Mouse (Mus musculus) erythroblast, embryonic 14.5 days (primary cell): ENCODE data around the gene En2. TPM values are rescaled to one million over a fixed set of nuclear protein-coding genes. Genes with fewer than 3 reads are reported as not detected.

Source experiments
- H3K27me3 ChIP-seq: 2 replicates; pipeline ENCODE4 v1.6.1; 2012; ENCODE audit warnings: inconsistent platforms; ENCODE audit not compliant: control insufficient read depth
- H3K36me3 ChIP-seq: 2 replicates; pipeline ENCODE4 v1.6.1; 2012; ENCODE audit warnings: mild to moderate bottlenecking, inconsistent platforms; ENCODE audit not compliant: control insufficient read depth
- H3K4me1 ChIP-seq: 2 replicates; pipeline ENCODE4 v1.6.1; 2012; ENCODE audit warnings: inconsistent platforms; ENCODE audit not compliant: control insufficient read depth
- H3K4me3 ChIP-seq: replicated peaks from 2 replicates; pipeline ENCODE3; 2012; ENCODE audit warnings: moderate library complexity, mild to moderate bottlenecking, inconsistent platforms
- H3K9me3 ChIP-seq: 2 replicates; pipeline ENCODE4 v1.6.1; 2012; ENCODE audit warnings: low read length, inconsistent platforms, mixed read lengths; ENCODE audit not compliant: control insufficient read depth
- GATA1 ChIP-seq: IDR thresholded peaks from 2 replicates; pipeline ENCODE4 v1.6.1; 2012; ENCODE audit warnings: low read length, inconsistent platforms, mixed read lengths
- TAL1 ChIP-seq: IDR thresholded peaks from 3 replicates; pipeline ENCODE4 v1.6.1; 2012; ENCODE audit warnings: low read length, inconsistent platforms, mixed read lengths
- polyA plus RNA-seq: library from polyadenylated mRNA; stranded (reverse); fragments of >175 nt; gene quantifications from 2 replicates; pipeline ENCODE4 v1.2.3, GENCODE M21; 2012

Gene En2
- polyA plus RNA-seq, 1 experiment = not detected

DNA sequence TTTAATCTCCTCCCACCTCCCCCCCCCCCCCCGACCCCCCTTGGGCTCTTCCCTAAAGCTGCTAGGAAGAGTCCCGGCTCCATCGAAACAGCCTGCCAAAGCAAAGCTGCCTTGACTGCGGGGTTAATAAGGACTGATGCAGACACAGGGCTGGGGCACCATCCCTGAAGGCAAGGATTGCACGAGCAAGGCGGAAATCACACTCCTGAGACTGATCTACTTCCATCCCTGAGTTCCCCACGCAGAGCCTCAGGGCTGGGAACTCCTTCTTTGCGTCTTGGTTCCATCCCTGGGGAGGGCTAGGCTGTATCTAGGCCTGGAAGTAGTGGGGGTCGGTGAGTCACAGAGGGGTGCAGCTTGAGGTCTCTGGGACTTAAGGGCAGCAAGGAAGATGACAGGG is 8.6 kb downstream of the En2 start:
- H3K4me1 ChIP-seq = no peaks in the 10 kb centered on the region
- H3K27me3 ChIP-seq = peaks cover 96% of the 10 kb centered on the region
- H3K9me3 ChIP-seq = no peaks in the 10 kb centered on the region
- no peaks in the 10 kb centered on the region for H3K36me3 ChIP-seq
- H3K4me3 ChIP-seq = no peak overlapping the region
- TF ChIP-seq TAL1 (no peak), GATA1 (no peak)

DNA sequence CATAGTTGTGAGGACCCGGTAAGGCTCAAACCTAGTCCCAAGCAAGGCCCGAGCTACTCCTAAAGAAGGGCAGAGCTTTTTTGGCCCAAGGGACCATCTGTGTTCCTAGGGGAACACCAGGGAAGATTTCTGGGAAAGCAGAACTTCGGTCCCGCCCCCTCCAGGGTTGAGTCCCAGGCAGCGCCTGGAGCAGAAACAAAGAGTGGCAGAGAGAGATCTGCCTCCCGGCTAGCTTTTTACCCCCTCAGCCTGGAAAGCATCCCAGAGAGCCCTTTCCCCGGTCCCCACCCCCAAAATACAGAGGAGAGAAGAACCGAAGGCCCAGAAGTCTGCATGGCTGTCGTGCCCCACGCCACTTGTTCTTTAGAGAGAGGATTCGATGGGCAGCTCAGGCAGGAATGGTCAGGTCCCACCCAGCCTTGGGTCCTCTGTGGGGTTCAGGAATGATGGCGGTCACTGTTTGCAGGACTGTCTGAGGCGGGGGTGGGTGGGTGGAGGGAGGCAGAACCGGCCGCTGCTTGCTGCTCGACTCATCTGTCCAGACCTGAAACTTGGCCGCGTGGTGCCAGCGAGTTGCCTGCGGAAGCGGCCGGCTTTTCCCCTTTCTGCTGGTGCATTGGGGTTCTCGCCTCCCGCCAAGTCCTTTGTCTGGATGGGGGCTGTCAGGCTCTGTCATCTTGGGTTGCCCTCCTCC is 9.5 kb downstream of the En2 start:
- Histone ChIP-seq H3K4me3 (no peak overlapping the region), H3K9me3 (no peaks in the 10 kb centered on the region), H3K4me1 (no peaks in the 10 kb centered on the region), H3K36me3 (no peaks in the 10 kb centered on the region), H3K27me3 (peaks cover 90% of the 10 kb centered on the region)
- TF ChIP-seq TAL1 (no peak), GATA1 (no peak)

DNA sequence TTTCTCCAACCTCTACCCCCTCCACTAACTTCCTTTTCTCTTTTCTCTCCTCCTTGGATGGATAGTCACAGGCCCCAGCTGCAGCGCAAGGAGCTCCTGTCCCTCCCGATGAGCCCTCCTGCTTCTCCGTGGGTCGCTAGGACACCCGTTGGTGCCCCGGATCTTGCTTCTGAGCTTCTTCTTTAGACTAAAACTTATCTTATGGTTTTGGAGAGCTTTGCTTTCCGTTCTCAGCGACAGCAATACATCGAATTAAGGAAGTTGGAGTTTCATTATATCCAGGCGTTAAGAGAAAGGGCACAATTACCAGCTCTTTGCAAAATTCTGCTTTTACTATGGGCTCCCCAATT is 10.1 kb downstream of the En2 start:
- H3K36me3 ChIP-seq = no peaks in the 10 kb centered on the region
- no peaks in the 10 kb centered on the region for H3K4me1 ChIP-seq
- peaks cover 87% of the 10 kb centered on the region for H3K27me3 ChIP-seq
- no peak overlapping the region for H3K4me3 ChIP-seq
- TF ChIP-seq TAL1 (no peak), GATA1 (no peak)
- H3K9me3 ChIP-seq = no peaks in the 10 kb centered on the region

DNA sequence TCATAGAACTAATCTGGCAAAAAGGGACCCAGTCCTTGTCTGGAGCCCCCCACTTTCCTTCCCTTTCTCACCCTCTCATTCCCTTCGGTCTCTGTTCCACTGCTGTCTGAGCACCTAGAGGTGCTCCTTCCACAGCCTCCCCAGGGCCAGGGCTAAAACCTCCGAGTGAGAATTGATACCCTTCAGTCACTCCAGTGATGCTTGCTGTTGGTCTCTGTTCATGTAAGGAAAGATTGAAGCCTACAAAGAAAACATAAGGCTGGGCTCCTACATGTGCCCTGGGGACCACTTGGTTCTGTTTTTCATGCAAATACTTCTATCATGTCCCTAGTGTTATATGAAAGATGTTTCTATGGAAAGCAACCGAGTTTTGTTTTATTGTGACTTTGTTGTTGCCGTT is 10.5 kb downstream of the En2 start:
- no peaks in the 10 kb centered on the region for H3K9me3 ChIP-seq
- H3K4me3 ChIP-seq = no peak overlapping the region
- no peaks in the 10 kb centered on the region for H3K4me1 ChIP-seq
- no peaks in the 10 kb centered on the region for H3K36me3 ChIP-seq
- no peak for TF ChIP-seq TAL1
- no peak for TF ChIP-seq GATA1
- peaks cover 85% of the 10 kb centered on the region for H3K27me3 ChIP-seq

DNA sequence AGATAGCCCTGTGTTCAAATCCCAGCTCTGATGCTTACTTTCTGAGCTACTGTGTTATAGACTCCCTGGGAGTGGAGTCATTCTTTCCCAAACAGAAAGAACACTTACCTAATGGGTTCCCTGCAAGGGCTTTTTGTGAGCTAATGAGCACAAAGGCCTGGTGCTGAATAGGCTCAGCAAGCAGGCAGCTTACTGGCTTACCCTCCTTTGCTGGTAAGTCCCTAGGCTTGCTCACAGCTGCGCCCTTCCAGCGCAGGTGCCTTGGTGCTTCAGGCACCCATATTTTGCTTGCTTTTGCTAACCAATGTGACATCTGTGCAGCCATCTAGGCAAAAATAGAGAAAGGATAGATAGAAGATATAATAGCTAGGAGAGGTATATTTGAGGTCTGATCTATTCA is 11.1 kb downstream of the En2 start:
- TF ChIP-seq GATA1 = no peak
- no peak for TF ChIP-seq TAL1
- no peak overlapping the region for H3K4me3 ChIP-seq
- H3K4me1 ChIP-seq = no peaks in the 10 kb centered on the region
- no peaks in the 10 kb centered on the region for H3K9me3 ChIP-seq
- no peaks in the 10 kb centered on the region for H3K36me3 ChIP-seq
- H3K27me3 ChIP-seq = peaks cover 81% of the 10 kb centered on the region

DNA sequence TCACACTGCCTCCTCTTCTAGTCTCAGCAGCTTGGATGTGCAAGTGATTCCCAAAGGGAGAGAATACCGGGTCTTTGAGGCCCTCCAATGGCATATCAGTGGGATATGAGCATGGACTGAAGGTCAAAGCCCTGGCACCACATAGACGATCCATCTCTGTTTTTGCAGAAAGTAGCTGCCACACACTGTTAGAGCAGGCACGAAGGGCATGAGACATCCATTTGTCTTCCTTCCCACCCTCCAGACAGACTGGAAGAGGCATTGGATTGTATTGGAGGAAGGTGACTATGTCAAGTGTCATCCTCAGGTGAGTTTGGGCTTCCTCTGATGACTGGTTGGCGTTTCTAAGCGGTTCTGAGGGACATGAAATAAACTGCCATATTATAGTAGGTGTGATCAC is 12.8 kb downstream of the En2 start:
- H3K9me3 ChIP-seq = no peaks in the 10 kb centered on the region
- no peaks in the 10 kb centered on the region for H3K4me1 ChIP-seq
- H3K4me3 ChIP-seq = no peak overlapping the region
- TF ChIP-seq TAL1 (no peak), GATA1 (no peak)
- peaks cover 64% of the 10 kb centered on the region for H3K27me3 ChIP-seq
- no peaks in the 10 kb centered on the region for H3K36me3 ChIP-seq

DNA sequence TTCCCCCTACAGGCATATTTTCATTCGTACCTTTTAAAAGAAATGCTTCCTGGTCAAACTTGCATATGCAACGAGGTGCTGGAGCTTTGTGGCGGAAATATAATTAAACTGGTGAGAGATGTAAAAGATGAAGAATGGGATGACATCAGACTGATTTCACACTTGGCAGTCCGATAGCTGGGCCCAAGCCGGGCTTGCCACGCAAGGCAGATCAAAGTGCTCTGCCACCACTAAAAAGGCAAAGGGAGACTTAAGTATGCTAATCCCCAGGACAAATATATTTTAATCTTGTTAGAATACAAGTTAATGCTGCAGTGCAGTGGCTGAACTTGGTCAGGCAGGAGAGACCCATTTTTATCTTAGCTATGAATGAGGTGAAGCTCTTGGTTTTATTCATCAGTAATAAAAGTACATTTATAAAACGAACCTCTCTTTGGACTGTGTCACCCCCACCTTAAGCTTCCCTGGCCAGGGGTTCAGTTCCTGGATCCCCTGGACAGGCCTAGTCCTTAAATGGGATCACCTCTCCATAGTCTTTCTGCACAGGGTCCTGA is 13.8 kb downstream of the En2 start:
- Histone ChIP-seq H3K4me1 (no peaks in the 10 kb centered on the region), H3K27me3 (peaks cover 54% of the 10 kb centered on the region), H3K4me3 (no peak overlapping the region), H3K36me3 (no peaks in the 10 kb centered on the region), H3K9me3 (no peaks in the 10 kb centered on the region)
- no peak for TF ChIP-seq TAL1

DNA sequence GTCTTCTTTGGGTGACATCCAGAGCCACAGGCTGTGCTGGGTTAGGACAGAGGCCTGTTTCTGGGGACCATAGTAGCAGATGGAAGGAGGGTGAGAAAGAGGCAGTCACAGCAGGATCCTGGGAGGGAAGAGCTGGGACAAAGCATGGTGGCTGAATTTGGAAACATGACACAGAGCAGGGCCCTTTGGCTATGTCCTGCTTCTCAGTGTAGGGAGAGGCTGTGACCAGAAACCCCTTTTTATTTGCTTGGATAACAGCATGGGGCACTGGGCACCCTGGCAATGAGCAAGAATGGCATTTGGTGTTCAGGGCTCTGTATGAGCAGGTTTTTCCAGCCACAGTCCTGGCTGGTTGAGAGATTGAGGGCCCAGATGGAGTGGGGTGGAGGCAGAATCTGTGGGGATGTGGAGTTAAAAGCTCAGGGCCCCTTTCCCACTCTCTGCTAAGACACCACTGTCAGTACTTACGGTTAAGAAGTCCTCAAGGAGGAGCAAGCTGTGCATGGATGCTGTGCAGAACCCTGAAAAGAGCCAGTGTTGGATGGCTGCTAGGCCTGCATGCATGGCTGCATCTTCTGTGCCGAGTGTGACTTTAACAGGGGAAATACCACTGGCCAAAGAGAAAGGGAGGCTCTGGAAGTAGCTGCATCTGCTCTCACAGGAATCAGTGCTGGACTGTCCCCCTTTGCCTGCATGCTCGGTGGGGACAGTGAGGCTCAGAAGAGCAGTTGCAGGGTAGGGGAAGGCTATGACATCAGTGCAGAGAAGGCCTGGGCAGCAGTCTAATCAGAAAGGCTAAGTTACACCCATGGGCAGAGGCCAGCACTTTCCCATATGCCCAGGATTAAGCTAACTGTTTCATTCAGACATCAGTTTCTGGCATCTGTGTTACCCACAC is 26.0 kb downstream of the En2 start:
- Histone ChIP-seq H3K4me3 (no peak overlapping the region), H3K9me3 (no peaks in the 10 kb centered on the region), H3K36me3 (no peaks in the 10 kb centered on the region), H3K27me3 (peaks cover 3% of the 10 kb centered on the region; the same call in 1 of the 2 replicates), H3K4me1 (no peaks in the 10 kb centered on the region)
- TF ChIP-seq GATA1 = no peak
- no peak for TF ChIP-seq TAL1

DNA sequence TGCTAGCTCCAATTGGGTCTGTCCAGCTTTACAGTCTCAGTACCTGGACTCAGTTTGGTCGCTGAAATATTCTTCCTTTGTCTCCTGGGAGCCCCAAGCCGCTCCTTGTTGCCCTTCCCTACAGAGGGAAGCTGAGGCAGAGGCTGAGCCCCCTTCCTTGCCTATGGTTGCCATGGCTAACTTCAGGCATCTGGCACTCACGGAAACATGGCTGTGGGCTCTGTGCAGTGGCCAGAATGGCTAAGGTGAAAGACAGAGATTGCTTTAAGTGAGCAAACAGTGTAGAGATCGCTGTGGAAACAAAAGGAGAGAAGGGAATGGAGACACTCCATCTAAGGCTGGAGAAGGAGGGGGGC is 26.6 kb downstream of the En2 start:
- Histone ChIP-seq H3K4me1 (no peaks in the 10 kb centered on the region), H3K4me3 (no peak overlapping the region), H3K9me3 (no peaks in the 10 kb centered on the region), H3K36me3 (no peaks in the 10 kb centered on the region), H3K27me3 (peaks cover 3% of the 10 kb centered on the region; the same call in 1 of the 2 replicates)
- no peak for TF ChIP-seq GATA1
- no peak for TF ChIP-seq TAL1
